Mouse (Mus musculus): ENCODE data around the gene Atad5.
"Not testable (repeated sequence)": the region's sequence is repeated elsewhere in the genome, so short reads cannot be mapped to it uniquely, and the experiment has no call there.

The Atad5 gene

DNA sequence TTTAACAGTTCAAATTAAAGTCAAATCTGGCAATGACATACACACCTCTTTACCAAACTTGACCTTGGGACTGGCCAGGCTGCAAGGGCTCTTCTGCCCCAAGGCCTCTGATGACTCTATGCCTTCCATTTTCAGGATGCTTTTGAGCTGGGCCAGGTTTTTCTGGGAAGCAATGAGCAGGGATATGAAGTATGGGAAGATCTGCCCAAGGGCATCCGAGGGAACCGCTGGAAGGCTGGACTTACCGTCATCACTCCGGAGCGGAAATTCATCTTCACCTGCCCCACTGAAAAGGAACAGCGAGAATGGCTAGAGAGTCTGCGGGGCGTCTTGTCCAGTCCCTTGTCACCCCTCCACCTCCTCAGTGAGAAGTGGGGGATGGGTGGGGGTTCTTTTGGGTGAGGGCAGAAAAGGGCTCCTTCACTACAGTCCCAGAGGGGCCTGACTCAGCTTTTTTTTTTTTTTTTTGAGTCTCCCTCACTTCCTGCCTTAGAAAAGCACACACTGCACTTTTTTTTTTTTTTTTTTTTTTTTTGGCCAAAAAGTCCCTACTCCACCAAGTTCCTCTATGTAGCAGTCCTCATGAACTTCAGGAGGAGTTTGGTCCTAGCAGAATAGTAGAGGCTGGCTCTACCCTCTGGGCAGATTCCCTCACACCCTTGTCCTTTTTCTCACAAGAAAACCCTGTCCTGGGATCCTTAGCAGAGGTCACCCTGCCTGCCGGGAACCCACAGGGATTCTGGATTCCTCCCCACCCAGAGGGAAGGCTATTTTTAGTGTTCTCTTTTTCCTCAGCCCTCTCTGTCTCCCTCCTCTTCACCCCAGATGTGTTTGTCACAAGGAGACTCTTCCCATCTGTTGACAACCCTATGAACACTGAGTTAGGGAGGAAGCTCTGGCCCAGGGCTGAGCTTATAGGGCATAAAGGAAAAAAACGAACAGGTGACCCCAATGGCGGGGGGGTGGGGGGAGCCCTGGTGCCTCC is 88.0 kb downstream of the Atad5 start:
- DNase-seq (ENCODE audit: low read depth, low spot score), result peak; percentile 33

DNA sequence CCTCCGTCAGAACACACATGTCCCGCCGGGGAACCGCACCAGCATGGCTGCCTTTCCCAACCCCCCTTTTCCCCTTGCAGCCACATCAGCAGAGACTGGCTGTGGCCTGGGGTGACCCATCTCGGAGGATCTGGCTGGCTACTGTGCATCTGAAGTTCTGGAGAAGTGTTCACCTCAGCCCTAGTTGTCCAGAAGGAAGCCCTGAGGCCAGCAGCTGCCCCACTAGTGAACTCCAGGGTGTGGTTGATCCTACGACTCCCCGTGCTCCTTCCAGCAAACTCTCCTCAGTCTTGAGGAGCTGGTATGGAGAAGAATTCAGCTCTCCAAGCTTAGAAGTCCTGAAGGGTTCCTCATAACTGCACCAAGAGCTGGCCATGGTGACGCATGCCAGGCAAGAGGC is 89.1 kb downstream of the Atad5 start:
- no peak for DNase-seq (ENCODE audit: low read depth, low spot score)

DNA sequence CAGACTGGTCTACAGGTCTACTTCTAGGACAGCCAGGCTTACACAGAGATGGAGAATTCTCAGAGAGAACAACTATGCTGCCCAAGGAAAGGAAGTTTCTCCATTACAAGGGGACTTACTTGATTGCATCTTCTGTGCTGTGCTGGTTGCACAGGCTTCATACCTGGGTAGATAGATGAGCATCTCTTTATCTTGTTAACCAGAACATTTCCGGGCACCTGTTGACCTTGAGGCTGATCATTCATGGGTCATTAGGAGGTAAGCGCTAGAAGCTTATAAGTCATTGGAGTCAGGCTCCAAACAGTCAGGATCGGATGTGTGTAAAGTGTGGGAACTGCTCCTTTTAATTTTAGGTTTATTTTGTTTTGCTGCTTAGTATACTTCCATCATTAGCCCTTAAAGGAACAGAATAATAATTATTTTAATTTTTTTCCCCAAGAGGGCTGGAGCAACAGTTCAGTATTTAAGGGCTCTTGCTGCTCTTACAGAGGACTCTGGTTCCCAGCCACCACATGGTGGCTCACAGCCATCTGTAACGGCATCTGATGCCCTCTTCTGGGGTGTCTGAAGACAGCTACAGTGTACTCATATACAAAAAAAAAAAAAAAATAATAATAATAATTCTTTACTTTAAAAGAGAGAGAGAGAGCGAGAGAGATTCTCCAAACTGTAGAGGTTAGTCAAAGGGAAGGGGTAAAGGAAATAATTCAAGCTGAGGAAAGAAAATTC is 92.0 kb downstream of the Atad5 start:
- DNase-seq (ENCODE audit: low read depth, low spot score), result no peak

DNA sequence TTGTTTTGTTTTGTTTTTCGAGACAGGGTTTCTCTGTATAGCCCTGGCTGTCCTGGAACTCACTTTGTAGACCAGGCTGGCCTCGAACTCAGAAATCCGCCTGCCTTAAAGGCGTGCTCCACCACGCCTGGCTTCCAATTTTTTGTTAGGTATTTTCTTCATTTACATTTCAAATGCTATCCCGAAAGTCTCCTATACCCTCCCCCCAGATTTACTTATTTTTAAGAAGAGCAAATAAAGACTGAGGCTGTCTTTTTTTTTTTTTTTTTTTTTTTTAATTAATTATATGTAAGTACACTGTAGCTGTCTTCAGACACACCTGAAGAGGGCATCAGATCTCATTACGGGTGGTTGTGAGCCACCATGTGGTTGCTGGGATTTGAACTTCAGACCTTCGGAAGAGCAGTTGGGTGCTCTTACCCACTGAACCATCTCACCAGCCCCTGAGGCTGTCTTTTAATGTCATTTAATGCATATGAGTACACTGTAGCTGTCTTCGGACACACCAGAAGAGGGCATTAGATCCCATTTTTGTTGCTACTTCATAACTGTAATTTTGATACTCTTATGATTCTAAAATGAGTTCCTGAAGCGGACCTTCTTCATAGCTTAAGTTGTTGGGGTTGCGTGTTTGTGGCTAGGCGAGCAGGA is 94.0 kb downstream of the Atad5 start:
- DNase-seq (ENCODE audit: low read depth, low spot score), result not testable (repeated sequence)

DNA sequence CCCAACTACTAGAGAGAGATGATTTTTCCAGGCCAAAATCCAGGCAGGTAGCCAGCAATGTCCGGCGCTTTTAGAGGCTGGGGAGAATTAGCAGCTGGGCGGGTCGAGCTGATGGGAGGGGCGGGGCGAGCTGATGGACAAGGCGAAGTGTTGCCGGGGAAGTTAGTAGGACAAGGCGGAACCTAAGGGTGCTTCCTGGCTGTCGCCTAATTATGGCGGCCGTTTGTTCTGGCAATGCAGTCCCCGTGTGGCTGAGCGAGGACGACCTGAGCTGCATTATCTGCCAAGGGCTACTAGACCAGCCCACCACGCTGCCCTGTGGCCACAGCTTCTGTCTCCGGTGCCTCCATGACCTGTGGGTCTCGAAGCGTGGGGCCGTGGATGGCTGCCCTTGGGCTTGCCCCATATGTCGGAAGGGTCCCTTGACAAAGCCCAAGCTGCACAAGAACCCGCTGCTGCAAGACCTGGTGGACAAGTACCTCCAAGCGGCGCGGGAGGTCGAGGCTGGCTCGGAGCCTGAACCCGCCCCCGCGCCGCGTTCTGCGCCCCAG is 94.6 kb downstream of the Atad5 start, which contains the start of gene Rnf135:
Gene Rnf135 (plus strand): TSS at position 147 of the 551 bp plus-strand sequence.
- peak; percentile 70 for DNase-seq (ENCODE audit: low read depth, low spot score)

DNA sequence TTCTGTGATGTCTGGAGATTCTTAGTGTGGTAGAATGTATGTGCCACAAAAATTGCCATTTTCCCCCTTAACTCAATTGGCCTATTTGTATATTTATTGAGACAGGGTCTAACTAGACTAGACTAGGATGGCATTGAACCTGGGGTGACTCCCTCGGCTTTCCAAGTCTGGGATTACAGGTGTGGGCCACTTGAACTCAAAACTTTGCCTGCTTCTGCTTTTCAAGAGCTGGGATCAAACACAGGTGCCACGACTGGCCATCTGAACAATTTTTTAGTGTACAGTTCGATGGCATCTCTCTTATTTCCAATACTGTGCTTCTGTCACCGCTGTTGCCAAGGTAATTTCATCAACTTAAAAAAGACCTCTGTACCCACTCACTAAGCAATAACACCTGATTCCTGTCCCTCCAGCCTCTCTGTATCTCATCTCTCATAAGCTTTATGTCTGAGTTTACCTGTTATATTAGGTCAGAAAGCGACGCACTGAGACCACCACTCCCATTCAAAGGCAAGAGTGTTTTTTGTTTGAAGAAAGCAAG is 95.4 kb downstream of the Atad5 start:
- no peak for DNase-seq (ENCODE audit: low read depth, low spot score)
